Mouse (Mus musculus) common myeloid progenitor, adult 5-6 weeks (primary cell): ENCODE data around the gene Stard13. TPM values are rescaled to one million over a fixed set of nuclear protein-coding genes. Genes with fewer than 3 reads are reported as not detected.

ENCODE experiments used
- ATAC-seq: replicated peaks from 2 replicates; pipeline ENCODE4 v1.8.0; 2016; ENCODE audit warnings: low read depth, mild to moderate bottlenecking, moderate TSS enrichment, inconsistent platforms; ENCODE audit not compliant: poor library complexity, severe bottlenecking
- total RNA-seq: library from RNA; stranded (forward); fragments of 200-1000, 187-1606 nt; gene quantifications from 2 replicates; pipeline ENCODE4 v1.2.3, GENCODE M21; 2017

Gene Stard13
- 0.69 TPM in 1 of 2 replicates, not detected in the other for total RNA-seq

- peak; percentile 57 for ATAC-seq
These were observed at the start of gene Stard13 for GRCm38 (mm10) chr5:151233400-151234031. Gene Stard13, minus strand, starts transcription at chr5:151233836.

- no peak for ATAC-seq
These were observed 45.9 kb upstream of the Stard13 start for GRCm38 (mm10) chr5:151279531-151279930.

GRCm38 (mm10) chr5:151277927-151278326 lies 44.3 kb upstream of the Stard13 start:
- no peak for ATAC-seq

- ATAC-seq, result no peak
These were observed 42.4 kb upstream of the Stard13 start for GRCm38 (mm10) chr5:151275986-151276385.

GRCm38 (mm10) chr5:151274265-151274664 lies 40.6 kb upstream of the Stard13 start:
- no peak for ATAC-seq

GRCm38 (mm10) chr5:151270815-151271214 lies 37.2 kb upstream of the Stard13 start:
- ATAC-seq, result no peak

GRCm38 (mm10) chr5:151266896-151267634 lies 33.4 kb upstream of the Stard13 start:
- ATAC-seq, result no peak

GRCm38 (mm10) chr5:151261558-151261957 lies 27.9 kb upstream of the Stard13 start:
- ATAC-seq, result peak; percentile 73

- ATAC-seq, result no peak
These were observed 18.6 kb upstream of the Stard13 start for GRCm38 (mm10) chr5:151252213-151252612.

GRCm38 (mm10) chr5:151251656-151252055 lies 18.0 kb upstream of the Stard13 start:
- no peak for ATAC-seq

- ATAC-seq, result peak; percentile 68
These were observed 15.3 kb upstream of the Stard13 start for GRCm38 (mm10) chr5:151248671-151249620.

- ATAC-seq, result no peak
These were observed 14.4 kb upstream of the Stard13 start for GRCm38 (mm10) chr5:151248084-151248483.

- peak; percentile 59 for ATAC-seq
These were observed 13.7 kb upstream of the Stard13 start for GRCm38 (mm10) chr5:151247115-151247875.

GRCm38 (mm10) chr5:151246287-151246686 lies 12.7 kb upstream of the Stard13 start:
- peak; percentile 46 for ATAC-seq

- no peak for ATAC-seq
These were observed 11.9 kb upstream of the Stard13 start for GRCm38 (mm10) chr5:151245571-151245970.

GRCm38 (mm10) chr5:151238730-151239129 lies 5.1 kb upstream of the Stard13 start:
- no peak for ATAC-seq

GRCm38 (mm10) chr5:151236411-151236810 lies 2.8 kb upstream of the Stard13 start:
- no peak for ATAC-seq

GRCm38 (mm10) chr5:151232576-151233299 lies 898 bp downstream of the Stard13 start:
- ATAC-seq, result peak; percentile 23; the same call in 1 of the 2 replicates

GRCm38 (mm10) chr5:151231861-151232260 lies 1.8 kb downstream of the Stard13 start:
- ATAC-seq, result no peak
